Mouse (Mus musculus) heart, embryonic 15.5 days (tissue): ENCODE results near the gene Cadps2. TPM values are rescaled to one million over a fixed set of nuclear protein-coding genes. Genes with fewer than 3 reads are reported as not detected.

ENCODE experiments used
- ATAC-seq: fragments of 200-750 bp; cut with Nextera tagmentation; replicated peaks from 2 replicates; pipeline ENCODE4 v1.8.0; 2017; ENCODE audit warnings: low read depth, moderate TSS enrichment; ENCODE audit not compliant: insufficient number of reproducible peaks, insufficient read depth, low FRiP score
- H3K27ac ChIP-seq: fragments of 300-500 bp; sonication (generic); 2 replicates; pipeline ENCODE4 v1.5.1; 2015; ENCODE audit warnings: mild to moderate bottlenecking, inconsistent platforms
- H3K27me3 ChIP-seq: fragments of 300-500 bp; sonication (generic); 2 replicates; pipeline ENCODE4 v1.6.1; 2015; ENCODE audit warnings: inconsistent platforms
- H3K36me3 ChIP-seq: fragments of 300-500 bp; sonication (generic); 2 replicates; pipeline ENCODE4 v1.6.1; 2015; ENCODE audit warnings: mild to moderate bottlenecking, inconsistent platforms
- H3K4me1 ChIP-seq: fragments of 300-500 bp; sonication (generic); replicated peaks from 2 replicates; pipeline ENCODE4 v1.6.1; 2015; ENCODE audit warnings: inconsistent platforms
- H3K4me2 ChIP-seq: fragments of 300-500 bp; sonication (generic); 2 replicates; pipeline ENCODE4 v1.6.1; 2015; ENCODE audit warnings: inconsistent platforms, mild to moderate bottlenecking, moderate library complexity
- H3K4me3 ChIP-seq: fragments of 300-500 bp; sonication (generic); 2 replicates; pipeline ENCODE4 v1.5.1; 2015; ENCODE audit warnings: mild to moderate bottlenecking, inconsistent platforms
- H3K9ac ChIP-seq: fragments of 300-500 bp; sonication (generic); 2 replicates; pipeline ENCODE4 v1.6.1; 2015; ENCODE audit warnings: mild to moderate bottlenecking, inconsistent platforms
- H3K9me3 ChIP-seq: fragments of 300-500 bp; sonication (generic); replicated peaks from 2 replicates; pipeline ENCODE4 v1.6.1; 2016; ENCODE audit warnings: inconsistent platforms
- WGBS: fragments of 180-500 bp; shearing (Covaris S2); methylation state at CpG from one replicate; pipeline ENCODE4 v1.1.7; 2015; ENCODE audit warnings: mixed read lengths; 5-methylcytosine and 5-hydroxymethylcytosine counted together
- polyA plus RNA-seq: library from polyadenylated mRNA; unstranded; fragments of >200 nt; fragmentation: Nextera tagmentation; extraction: Ambion mirVana; gene quantifications from 2 replicates; pipeline ENCODE4 v1.2.1, GENCODE M21; 2015

Gene Cadps2
- polyA plus RNA-seq, 1 experiment from 2014 or later = 1.3 TPM

- Histone ChIP-seq H3K9ac (no peak overlapping the region), H3K4me3 (no peak overlapping the region), H3K36me3 (no peaks in the 10 kb centered on the region), H3K4me1 (peaks cover 31% of the 10 kb centered on the region), H3K9me3 (no peaks in the 10 kb centered on the region), H3K4me2 (no peak overlapping the region), H3K27ac (no peak overlapping the region), H3K27me3 (peaks cover 94% of the 10 kb centered on the region)
- 3% methylated on average over 3 of the region's 3 CpGs for WGBS
- ATAC-seq = no peak
Measured at GRCm38 (mm10) chr6:23251431-23251830, 587.8 kb downstream of the Cadps2 start.

DNA sequence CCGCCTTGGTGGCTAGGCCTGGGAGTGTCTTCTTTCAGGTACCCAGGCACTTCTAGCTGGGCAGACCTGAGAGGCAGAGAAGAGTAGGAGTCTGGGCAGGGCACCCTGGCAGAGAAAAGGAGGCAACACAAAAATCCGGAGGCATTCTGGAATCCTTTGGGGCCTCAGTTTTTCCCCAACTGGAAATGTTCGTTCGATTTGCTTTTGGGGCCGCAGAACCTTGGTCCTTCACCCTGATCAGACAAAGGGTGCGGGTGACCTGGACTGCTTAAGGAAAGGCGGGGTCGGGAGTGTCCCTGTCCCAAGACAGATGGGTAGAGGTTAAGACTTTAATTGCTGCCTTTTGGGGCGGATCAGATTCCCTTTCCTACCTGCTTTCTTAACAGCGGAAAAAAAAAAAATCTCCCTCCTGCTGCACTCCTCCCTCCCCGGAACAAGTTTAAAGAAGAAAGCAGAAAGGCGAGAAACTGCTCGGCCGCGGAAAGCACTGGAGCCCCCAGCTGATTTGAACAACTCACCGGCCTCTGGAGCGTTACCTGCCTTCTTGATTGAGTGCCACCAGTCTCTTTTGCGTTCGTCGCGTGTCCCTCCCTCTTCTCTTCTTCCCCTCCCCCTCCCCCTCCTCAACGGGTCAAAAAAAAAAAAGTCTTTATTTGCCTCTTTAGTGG lies 588.8 kb downstream of the Cadps2 start:
- peaks cover 31% of the 10 kb centered on the region for H3K4me1 ChIP-seq
- WGBS = 3% methylated on average over 22 of the region's 22 CpGs
- peaks cover 94% of the 10 kb centered on the region for H3K27me3 ChIP-seq
- no peaks in the 10 kb centered on the region for H3K9me3 ChIP-seq
- H3K9ac ChIP-seq = no peak overlapping the region
- H3K4me3 ChIP-seq = no peak overlapping the region
- no peak for ATAC-seq
- no peak overlapping the region for H3K27ac ChIP-seq
- H3K36me3 ChIP-seq = no peaks in the 10 kb centered on the region
- no peak overlapping the region for H3K4me2 ChIP-seq

GRCm38 (mm10) chr6:23249616-23250287 lies 589.5 kb downstream of the Cadps2 start:
- no peak for ATAC-seq
- Histone ChIP-seq H3K36me3 (no peaks in the 10 kb centered on the region), H3K4me1 (peaks cover 31% of the 10 kb centered on the region), H3K27ac (no peak overlapping the region), H3K4me2 (peak overlapping the region; percentile 78), H3K4me3 (peak overlapping the region; percentile 47), H3K27me3 (peaks cover 94% of the 10 kb centered on the region), H3K9me3 (no peaks in the 10 kb centered on the region), H3K9ac (no peak overlapping the region)
- 1% methylated on average over 29 of the region's 29 CpGs for WGBS

DNA sequence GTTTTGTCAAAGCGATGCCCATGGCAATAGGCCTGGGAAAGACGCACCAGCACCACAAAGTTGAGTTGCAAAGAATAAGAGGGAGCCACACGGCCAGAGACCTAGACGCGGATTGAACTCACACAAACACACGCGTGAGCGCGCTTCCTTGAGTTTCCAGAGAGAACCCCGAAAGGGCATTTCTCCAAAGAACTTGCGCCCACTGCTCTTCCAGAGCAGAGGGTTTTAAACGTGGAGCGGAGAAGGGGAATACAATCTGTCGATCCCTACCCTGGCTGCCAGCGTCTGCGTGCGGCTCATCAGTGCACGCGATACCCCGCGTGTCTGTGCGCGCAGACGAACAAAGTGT lies 590.2 kb downstream of the Cadps2 start:
- H3K27me3 ChIP-seq = peaks cover 94% of the 10 kb centered on the region
- ATAC-seq = no peak
- H3K4me3 ChIP-seq = peak overlapping the region; percentile 47
- no peaks in the 10 kb centered on the region for H3K9me3 ChIP-seq
- H3K27ac ChIP-seq = no peak overlapping the region
- H3K4me2 ChIP-seq = peak overlapping the region; percentile 78
- peaks cover 31% of the 10 kb centered on the region for H3K4me1 ChIP-seq
- WGBS = 1% methylated on average over 24 of the region's 24 CpGs
- no peak overlapping the region for H3K9ac ChIP-seq
- no peaks in the 10 kb centered on the region for H3K36me3 ChIP-seq

GRCm38 (mm10) chr6:23248313-23249052 lies 590.7 kb downstream of the Cadps2 start, which contains the start of gene Fezf1:
Gene Fezf1 (minus strand): TSS chr6:23248362.
- Histone ChIP-seq H3K27me3 (peaks cover 94% of the 10 kb centered on the region), H3K4me2 (peak within 1 kb of the TSS; percentile 78), H3K9me3 (no peaks in the 10 kb centered on the region), H3K27ac (no peak within 1 kb of the TSS), H3K4me3 (peak within 1 kb of the TSS; percentile 47), H3K4me1 (peaks cover 27% of the 10 kb centered on the region), H3K36me3 (no peaks in the 10 kb centered on the region), H3K9ac (no peak within 1 kb of the TSS)
- WGBS = 2% methylated on average over 31 of the region's 31 CpGs
- no peak for ATAC-seq

DNA sequence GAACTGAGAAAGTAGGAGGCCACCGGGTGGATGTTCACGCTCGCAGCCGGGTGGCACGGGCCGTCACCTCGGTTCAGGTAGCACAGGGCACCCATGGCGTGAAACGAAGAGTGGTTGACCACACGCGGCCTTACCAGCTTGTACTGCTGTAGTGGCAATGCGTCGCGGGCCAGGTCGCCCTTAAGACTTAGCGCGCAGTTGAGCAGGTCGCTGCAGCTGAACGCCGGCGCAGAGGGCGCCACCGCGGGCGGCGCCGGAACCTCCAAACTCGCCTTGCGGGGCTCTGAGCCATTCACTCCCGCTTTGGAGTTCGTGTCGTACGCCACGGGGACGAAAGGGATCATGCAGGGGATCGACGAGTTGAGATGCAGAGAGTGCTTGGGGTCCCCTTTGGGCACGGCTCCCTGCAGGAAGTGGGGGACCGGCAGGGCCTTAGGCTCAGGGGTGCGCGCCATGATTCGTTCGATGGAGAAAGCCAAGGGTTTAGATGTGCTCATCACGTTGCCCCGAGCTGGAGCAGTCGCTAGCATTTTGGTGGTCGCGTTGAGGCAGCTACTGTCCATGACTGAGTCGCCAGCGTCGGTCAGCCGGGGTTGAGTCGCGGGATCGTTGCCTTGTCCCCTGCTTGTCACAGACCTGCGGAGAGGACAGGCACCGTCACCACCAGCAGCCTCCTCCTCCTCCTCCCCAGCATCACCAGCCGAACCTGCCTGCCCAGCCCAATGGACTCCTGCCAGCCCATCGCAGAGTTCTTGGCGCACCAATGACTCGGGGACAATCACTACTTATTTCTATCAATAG lies 591.5 kb downstream of the Cadps2 start:
- Histone ChIP-seq H3K4me3 (peak overlapping the region; percentile 47), H3K9me3 (no peaks in the 10 kb centered on the region), H3K9ac (no peak overlapping the region), H3K4me1 (peaks cover 27% of the 10 kb centered on the region), H3K36me3 (no peaks in the 10 kb centered on the region), H3K4me2 (peak overlapping the region; percentile 78), H3K27me3 (peaks cover 94% of the 10 kb centered on the region), H3K27ac (no peak overlapping the region)
- no peak; the same call in 1 of the 2 replicates for ATAC-seq
- under 1% methylated on average over 61 of the region's 61 CpGs for WGBS

DNA sequence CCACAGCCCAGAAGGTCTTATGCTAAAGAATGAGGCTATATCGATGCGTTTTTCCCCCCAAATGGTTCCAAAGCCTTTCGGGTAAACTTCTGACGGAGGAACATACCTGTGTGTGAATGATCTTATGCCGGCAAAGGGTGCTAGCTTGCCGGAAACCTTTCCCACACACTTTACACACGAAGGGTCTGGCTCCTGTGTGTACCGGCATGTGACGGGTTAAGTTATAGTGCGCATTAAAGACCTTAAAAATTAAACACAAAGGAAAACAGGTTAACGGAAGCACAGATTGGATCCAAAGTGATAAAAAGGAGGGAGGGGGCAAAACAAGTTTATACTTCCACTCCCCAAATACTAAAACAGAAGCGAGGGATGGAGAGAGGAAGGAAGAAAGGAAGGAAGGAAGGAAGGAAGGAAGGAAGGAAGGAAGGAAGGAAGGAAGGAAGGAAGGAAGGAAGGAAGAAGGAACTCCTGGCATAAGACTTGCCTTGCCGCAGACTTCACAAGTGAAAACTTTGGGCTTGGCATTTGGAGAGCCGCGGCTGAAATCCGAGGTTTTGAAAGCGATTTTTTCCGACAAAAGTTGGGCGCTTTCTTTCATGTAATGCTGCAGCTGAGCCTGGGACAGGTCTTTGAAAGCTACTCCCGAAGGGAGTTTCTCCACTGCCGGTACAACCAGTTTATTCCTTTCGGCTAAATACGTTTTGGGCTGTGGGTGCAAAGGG lies 592.3 kb downstream of the Cadps2 start:
- Histone ChIP-seq H3K27me3 (peaks cover 94% of the 10 kb centered on the region), H3K9me3 (no peaks in the 10 kb centered on the region), H3K4me2 (peak overlapping the region; percentile 78), H3K27ac (no peak overlapping the region), H3K4me1 (peaks cover 27% of the 10 kb centered on the region), H3K4me3 (peak overlapping the region; percentile 47), H3K9ac (no peak overlapping the region), H3K36me3 (no peaks in the 10 kb centered on the region)
- no peak for ATAC-seq
- 3% methylated on average over 23 of the region's 23 CpGs for WGBS

- Histone ChIP-seq H3K9ac (no peak overlapping the region), H3K27ac (no peak overlapping the region), H3K4me3 (no peak overlapping the region), H3K36me3 (no peaks in the 10 kb centered on the region), H3K4me1 (peaks cover 27% of the 10 kb centered on the region), H3K9me3 (no peaks in the 10 kb centered on the region), H3K27me3 (peaks cover 97% of the 10 kb centered on the region), H3K4me2 (no peak overlapping the region)
- WGBS = 5% methylated on average over 17 of the region's 17 CpGs
- no peak for ATAC-seq
Measured at GRCm38 (mm10) chr6:23246061-23246789, 593.0 kb downstream of the Cadps2 start.

GRCm38 (mm10) chr6:23245545-23246011 lies 593.6 kb downstream of the Cadps2 start:
- Histone ChIP-seq H3K4me1 (peaks cover 27% of the 10 kb centered on the region), H3K9me3 (no peaks in the 10 kb centered on the region), H3K27ac (no peak overlapping the region), H3K4me2 (no peak overlapping the region), H3K27me3 (peaks cover 98% of the 10 kb centered on the region), H3K36me3 (no peaks in the 10 kb centered on the region), H3K9ac (no peak overlapping the region), H3K4me3 (no peak overlapping the region)
- ATAC-seq = no peak
- 2% methylated on average over 23 of the region's 23 CpGs for WGBS

DNA sequence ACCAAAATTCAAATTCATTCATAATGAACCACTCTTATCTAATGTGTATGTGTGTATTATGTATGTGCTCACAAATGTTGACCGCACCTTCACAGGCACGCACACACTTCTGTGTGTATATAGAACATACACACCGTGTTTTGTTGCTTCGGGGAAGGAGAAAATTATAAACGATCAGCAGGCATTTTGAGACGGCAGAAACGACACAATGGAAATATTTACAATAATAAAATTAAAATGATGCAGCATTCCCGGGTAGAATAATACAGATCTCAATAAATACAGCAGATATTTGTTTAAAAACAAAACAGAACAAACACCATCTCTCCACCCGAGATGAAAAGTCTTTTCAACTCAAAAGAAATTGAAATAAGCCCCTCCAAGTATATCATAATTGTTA lies 594.1 kb downstream of the Cadps2 start:
- ATAC-seq = no peak
- Histone ChIP-seq H3K4me1 (peaks cover 27% of the 10 kb centered on the region), H3K9ac (no peak overlapping the region), H3K9me3 (no peaks in the 10 kb centered on the region), H3K4me3 (no peak overlapping the region), H3K4me2 (no peak overlapping the region), H3K27ac (no peak overlapping the region), H3K36me3 (no peaks in the 10 kb centered on the region), H3K27me3 (peaks cover 95% of the 10 kb centered on the region)
- WGBS = 21% methylated on average over 9 of the region's 9 CpGs
